Mouse (Mus musculus): ENCODE measurements around the gene Sergef. TPM values are rescaled to one million over a fixed set of nuclear protein-coding genes. Genes with fewer than 3 reads are reported as not detected.

Gene Sergef
- polyA plus RNA-seq, 1 experiment from 2014 or later = 50.6 TPM

GRCm38 (mm10) chr7:46628375-46628975 lies 11.1 kb downstream of the Sergef start:
- 40% methylated on average over 8 of the region's 8 CpGs for WGBS
- no peak overlapping the region; the same call in 1 of the 2 replicates for H3K9ac ChIP-seq (ENCODE audit: low read depth, low read length)
- H3K4me2 ChIP-seq (ENCODE audit: low read length) = no peak overlapping the region
- no peak overlapping the region for H3K4me3 ChIP-seq (ENCODE audit: low read length)
- H3K27ac ChIP-seq (ENCODE audit: low read depth, low read length) = no peak overlapping the region
- no peaks in the 10 kb centered on the region for H3K4me1 ChIP-seq (ENCODE audit: control insufficient read depth, insufficient read depth, low read depth, low read length)
- H3K27me3 ChIP-seq (replicated peaks; ENCODE audit: control insufficient read depth, insufficient read depth, low read length) = no peaks in the 10 kb centered on the region
- peaks cover 20% of the 10 kb centered on the region for H3K36me3 ChIP-seq (ENCODE audit: control insufficient read depth, insufficient read depth, low read length)
- ATAC-seq = no peak
- H3K9me3 ChIP-seq (ENCODE audit: control insufficient read depth, low read length) = no peaks in the 10 kb centered on the region

DNA sequence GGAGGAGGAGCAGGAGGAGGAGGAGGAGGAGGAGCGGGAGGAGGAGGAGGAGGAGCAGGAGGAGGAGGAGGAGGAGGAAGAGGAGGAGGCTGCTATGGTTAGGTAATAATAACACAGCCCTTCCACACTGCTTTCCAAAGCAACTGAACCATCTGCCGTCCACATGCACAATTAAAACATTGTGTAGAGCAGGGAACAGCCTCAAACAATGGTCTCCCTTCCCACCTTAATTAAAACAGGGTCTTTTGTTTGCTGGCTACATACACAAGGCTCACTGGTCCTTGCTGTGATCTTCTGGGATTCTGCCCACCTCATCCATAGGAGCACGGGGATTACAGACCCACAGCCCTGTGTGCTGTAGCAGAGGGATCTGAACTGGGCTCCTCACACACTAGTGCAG lies 15.6 kb downstream of the Sergef start:
- Histone ChIP-seq H3K27ac (ENCODE audit: low read depth, low read length) (no peak overlapping the region), H3K27me3 (replicated peaks; ENCODE audit: control insufficient read depth, insufficient read depth, low read length) (no peaks in the 10 kb centered on the region), H3K9ac (ENCODE audit: low read depth, low read length) (no peak overlapping the region), H3K4me2 (ENCODE audit: low read length) (no peak overlapping the region), H3K4me1 (ENCODE audit: control insufficient read depth, insufficient read depth, low read depth, low read length) (no peaks in the 10 kb centered on the region), H3K36me3 (ENCODE audit: control insufficient read depth, insufficient read depth, low read length) (peaks cover 20% of the 10 kb centered on the region), H3K4me3 (ENCODE audit: low read length) (no peak overlapping the region), H3K9me3 (ENCODE audit: control insufficient read depth, low read length) (no peaks in the 10 kb centered on the region)
- WGBS = 44% methylated on average over 2 of the region's 3 CpGs
- ATAC-seq = no peak

DNA sequence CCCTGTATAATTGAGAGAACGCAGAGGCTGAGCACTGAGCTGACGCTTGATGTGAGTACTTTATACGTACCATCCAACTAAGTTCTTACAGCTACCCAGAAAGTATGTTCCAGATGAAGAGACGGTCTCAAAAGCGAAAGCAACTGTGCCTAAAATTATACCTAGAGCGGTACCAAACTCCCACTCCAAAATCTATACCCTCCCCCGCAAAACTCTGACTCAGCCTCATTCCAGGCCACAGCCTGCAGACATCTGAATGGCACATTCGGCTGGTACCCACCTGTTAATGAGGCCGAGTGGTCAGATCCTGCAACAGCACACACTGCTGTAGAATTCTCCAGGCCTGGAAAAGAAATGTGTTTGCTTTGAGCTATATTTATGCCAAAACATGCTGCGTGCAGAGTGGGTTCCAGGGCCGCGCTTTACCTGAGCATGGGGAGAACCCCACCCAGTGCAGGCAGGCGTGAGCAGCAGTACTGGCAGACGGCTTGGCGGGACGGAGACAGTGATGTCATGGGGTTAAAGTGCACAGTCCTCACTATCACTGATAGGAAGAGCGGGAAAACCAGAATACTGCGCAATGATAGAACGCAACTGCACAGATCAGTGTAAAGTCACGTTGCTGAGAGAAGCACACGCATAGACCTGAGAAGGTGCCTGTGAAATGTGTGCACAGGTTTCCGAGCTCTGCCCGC lies 21.0 kb downstream of the Sergef start:
- Histone ChIP-seq H3K9me3 (ENCODE audit: control insufficient read depth, low read length) (no peaks in the 10 kb centered on the region), H3K4me2 (ENCODE audit: low read length) (no peak overlapping the region), H3K27me3 (replicated peaks; ENCODE audit: control insufficient read depth, insufficient read depth, low read length) (no peaks in the 10 kb centered on the region), H3K4me3 (ENCODE audit: low read length) (no peak overlapping the region), H3K36me3 (ENCODE audit: control insufficient read depth, insufficient read depth, low read length) (peaks cover 26% of the 10 kb centered on the region), H3K9ac (ENCODE audit: low read depth, low read length) (no peak overlapping the region), H3K4me1 (ENCODE audit: control insufficient read depth, insufficient read depth, low read depth, low read length) (no peaks in the 10 kb centered on the region), H3K27ac (ENCODE audit: low read depth, low read length) (no peak overlapping the region)
- ATAC-seq = no peak
- 95% methylated on average over 23 of the region's 23 CpGs for WGBS

DNA sequence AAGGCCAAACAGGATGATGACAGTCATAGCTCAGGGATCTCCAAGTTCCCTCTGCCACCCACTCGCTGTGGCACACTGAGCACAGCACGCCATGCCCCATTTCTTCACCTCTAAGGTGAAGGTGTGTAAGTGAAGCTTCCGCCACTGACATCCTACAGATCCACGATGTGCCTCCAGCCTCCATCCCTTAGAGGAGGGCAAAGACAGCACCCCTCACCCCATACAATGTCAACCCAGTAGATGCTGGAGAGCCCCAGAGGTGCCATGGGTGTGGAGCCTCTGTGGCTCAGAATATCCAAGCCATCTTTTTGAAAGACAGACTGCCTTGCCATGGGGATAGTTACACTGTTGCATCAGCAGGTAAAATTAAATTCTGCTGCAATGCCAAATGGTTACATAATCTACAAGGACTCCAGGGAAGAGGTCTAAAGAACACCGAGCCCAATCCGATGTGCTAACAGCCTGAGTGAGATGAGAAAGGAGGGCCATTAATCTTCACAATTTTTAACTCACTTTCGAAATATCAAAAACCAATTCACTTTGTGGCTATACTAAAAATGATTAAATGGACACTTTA lies 23.1 kb downstream of the Sergef start:
- Histone ChIP-seq H3K4me2 (ENCODE audit: low read length) (no peak overlapping the region), H3K36me3 (ENCODE audit: control insufficient read depth, insufficient read depth, low read length) (peaks cover 27% of the 10 kb centered on the region), H3K9me3 (ENCODE audit: control insufficient read depth, low read length) (no peaks in the 10 kb centered on the region), H3K4me1 (ENCODE audit: control insufficient read depth, insufficient read depth, low read depth, low read length) (no peaks in the 10 kb centered on the region), H3K9ac (ENCODE audit: low read depth, low read length) (no peak overlapping the region), H3K27ac (ENCODE audit: low read depth, low read length) (no peak overlapping the region), H3K27me3 (replicated peaks; ENCODE audit: control insufficient read depth, insufficient read depth, low read length) (no peaks in the 10 kb centered on the region), H3K4me3 (ENCODE audit: low read length) (no peak overlapping the region)
- WGBS = 94% methylated on average over 7 of the region's 7 CpGs
- no peak for ATAC-seq

- no peak overlapping the region for H3K9ac ChIP-seq (ENCODE audit: low read depth, low read length)
- ATAC-seq = no peak
- 76% methylated on average over 5 of the region's 5 CpGs for WGBS
- no peaks in the 10 kb centered on the region for H3K4me1 ChIP-seq (ENCODE audit: control insufficient read depth, insufficient read depth, low read depth, low read length)
- peaks cover 19% of the 10 kb centered on the region for H3K36me3 ChIP-seq (ENCODE audit: control insufficient read depth, insufficient read depth, low read length)
- no peak overlapping the region for H3K4me2 ChIP-seq (ENCODE audit: low read length)
- no peak overlapping the region for H3K4me3 ChIP-seq (ENCODE audit: low read length)
- no peaks in the 10 kb centered on the region for H3K27me3 ChIP-seq (replicated peaks; ENCODE audit: control insufficient read depth, insufficient read depth, low read length)
- H3K9me3 ChIP-seq (ENCODE audit: control insufficient read depth, low read length) = no peaks in the 10 kb centered on the region
- H3K27ac ChIP-seq (ENCODE audit: low read depth, low read length) = no peak overlapping the region
These were observed 24.2 kb downstream of the Sergef start for GRCm38 (mm10) chr7:46615256-46615977.

DNA sequence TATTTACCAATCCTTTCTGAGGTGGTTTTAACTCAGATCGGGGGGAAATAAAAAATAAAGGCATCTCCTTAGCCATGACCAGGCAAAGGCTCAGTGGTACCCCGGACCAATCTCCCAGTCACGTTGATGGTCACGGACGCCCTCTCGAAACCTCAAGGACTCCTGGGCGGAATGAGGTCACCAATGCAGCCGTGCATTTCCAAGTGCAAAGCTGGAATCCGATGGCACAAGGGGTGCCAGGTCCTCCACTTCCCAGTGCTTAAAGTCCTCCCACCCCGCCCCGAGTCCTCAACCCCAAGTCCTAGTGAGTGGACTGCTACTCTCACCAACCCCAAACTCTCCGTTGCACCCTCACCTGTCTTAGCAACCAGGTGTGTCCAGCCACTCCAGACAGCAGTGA lies 25.3 kb downstream of the Sergef start:
- peaks cover 17% of the 10 kb centered on the region for H3K36me3 ChIP-seq (ENCODE audit: control insufficient read depth, insufficient read depth, low read length)

DNA sequence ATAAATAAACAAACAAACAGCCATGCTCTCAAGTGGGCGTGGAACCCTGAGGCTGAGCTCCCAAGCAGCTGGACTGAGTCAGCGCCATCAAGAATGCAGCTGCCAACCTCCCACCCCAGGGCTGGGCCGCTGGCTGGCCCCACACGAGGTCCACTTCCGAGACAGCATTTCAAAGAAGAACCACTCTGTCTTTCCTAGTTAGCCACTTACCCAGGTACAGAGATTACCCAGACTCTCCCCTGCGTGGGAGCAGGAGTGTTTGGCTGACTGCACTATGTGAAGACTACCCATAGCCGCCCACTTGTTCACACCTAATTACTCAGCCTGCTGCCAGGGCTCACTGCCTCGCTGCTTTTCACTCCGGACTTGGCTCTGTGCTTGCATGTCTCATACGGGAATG lies 26.5 kb downstream of the Sergef start:
- Histone ChIP-seq H3K4me1 (ENCODE audit: control insufficient read depth, insufficient read depth, low read depth, low read length) (no peaks in the 10 kb centered on the region), H3K9ac (ENCODE audit: low read depth, low read length) (no peak overlapping the region), H3K36me3 (ENCODE audit: control insufficient read depth, insufficient read depth, low read length) (peaks cover 14% of the 10 kb centered on the region), H3K27ac (ENCODE audit: low read depth, low read length) (no peak overlapping the region), H3K9me3 (ENCODE audit: control insufficient read depth, low read length) (no peaks in the 10 kb centered on the region), H3K27me3 (replicated peaks; ENCODE audit: control insufficient read depth, insufficient read depth, low read length) (no peaks in the 10 kb centered on the region), H3K4me3 (ENCODE audit: low read length) (no peak overlapping the region), H3K4me2 (ENCODE audit: low read length) (no peak overlapping the region)
- no peak for ATAC-seq
- WGBS = 71% methylated on average over 10 of the region's 10 CpGs

More for the DNA sequence above, 25.3 kb downstream of the Sergef start:
- no peak overlapping the region for H3K4me3 ChIP-seq (ENCODE audit: low read length)
- WGBS = 94% methylated on average over 12 of the region's 12 CpGs
- no peak for ATAC-seq
- H3K27me3 ChIP-seq (replicated peaks; ENCODE audit: control insufficient read depth, insufficient read depth, low read length) = no peaks in the 10 kb centered on the region
- no peak overlapping the region for H3K9ac ChIP-seq (ENCODE audit: low read depth, low read length)
- H3K4me1 ChIP-seq (ENCODE audit: control insufficient read depth, insufficient read depth, low read depth, low read length) = no peaks in the 10 kb centered on the region
- H3K9me3 ChIP-seq (ENCODE audit: control insufficient read depth, low read length) = no peaks in the 10 kb centered on the region
- H3K27ac ChIP-seq (ENCODE audit: low read depth, low read length) = no peak overlapping the region
- H3K4me2 ChIP-seq (ENCODE audit: low read length) = no peak overlapping the region

GRCm38 (mm10) chr7:46612421-46612937 lies 27.1 kb downstream of the Sergef start:
- WGBS = 70% methylated on average over 6 of the region's 6 CpGs
- no peaks in the 10 kb centered on the region for H3K9me3 ChIP-seq (ENCODE audit: control insufficient read depth, low read length)
- H3K27me3 ChIP-seq (replicated peaks; ENCODE audit: control insufficient read depth, insufficient read depth, low read length) = no peaks in the 10 kb centered on the region
- no peak overlapping the region for H3K9ac ChIP-seq (ENCODE audit: low read depth, low read length)
- no peak overlapping the region for H3K4me3 ChIP-seq (ENCODE audit: low read length)
- no peak overlapping the region for H3K27ac ChIP-seq (ENCODE audit: low read depth, low read length)
- H3K4me2 ChIP-seq (ENCODE audit: low read length) = no peak overlapping the region
- H3K36me3 ChIP-seq (ENCODE audit: control insufficient read depth, insufficient read depth, low read length) = peaks cover 12% of the 10 kb centered on the region
- no peak for ATAC-seq
- no peaks in the 10 kb centered on the region; the same call in 1 of the 2 replicates for H3K4me1 ChIP-seq (ENCODE audit: control insufficient read depth, insufficient read depth, low read depth, low read length)

GRCm38 (mm10) chr7:46611970-46612369 lies 27.6 kb downstream of the Sergef start:
- H3K4me2 ChIP-seq (ENCODE audit: low read length) = no peak overlapping the region
- peaks cover 3% of the 10 kb centered on the region for H3K4me1 ChIP-seq (ENCODE audit: control insufficient read depth, insufficient read depth, low read depth, low read length)
- no peak overlapping the region for H3K4me3 ChIP-seq (ENCODE audit: low read length)
- H3K9me3 ChIP-seq (ENCODE audit: control insufficient read depth, low read length) = no peaks in the 10 kb centered on the region
- no peaks in the 10 kb centered on the region for H3K27me3 ChIP-seq (replicated peaks; ENCODE audit: control insufficient read depth, insufficient read depth, low read length)
- no peak for ATAC-seq
- H3K9ac ChIP-seq (ENCODE audit: low read depth, low read length) = no peak overlapping the region
- peaks cover 12% of the 10 kb centered on the region for H3K36me3 ChIP-seq (ENCODE audit: control insufficient read depth, insufficient read depth, low read length)
- H3K27ac ChIP-seq (ENCODE audit: low read depth, low read length) = no peak overlapping the region
- 75% methylated on average over 9 of the region's 9 CpGs for WGBS
